Mouse (Mus musculus): ENCODE data around the gene Col20a1. TPM values are rescaled to one million over a fixed set of nuclear protein-coding genes. Genes with fewer than 3 reads are reported as not detected.

The Col20a1 gene
- total RNA-seq (2021): under 1 TPM; 0.51 to 0.58 TPM

DNA sequence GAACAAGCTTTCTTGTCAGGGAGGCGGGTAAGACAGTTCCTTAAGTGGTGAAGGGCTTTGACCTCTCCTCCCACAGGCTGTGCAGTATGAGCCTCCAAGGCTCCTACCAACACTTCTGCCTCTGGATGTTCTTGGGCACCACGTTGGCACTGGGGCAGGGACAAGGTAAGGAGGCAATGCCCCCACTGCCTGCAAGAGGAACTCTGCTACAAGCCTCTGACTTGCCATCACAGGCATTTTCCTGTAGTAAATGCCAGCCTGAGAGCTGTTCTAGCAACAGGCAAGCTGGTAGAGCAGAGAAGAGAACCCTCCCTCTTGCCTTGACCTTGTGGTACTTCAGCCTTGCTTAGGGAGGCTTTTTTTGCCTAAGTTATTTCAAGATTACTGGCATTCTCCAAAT is at the start of gene Col20a1:
Gene Col20a1 (plus strand): TSS at position 87 of the 400 bp plus-strand sequence.
- intact Hi-C loops (cut with DNase I): loop anchor here (10.0 kb wide), 1 partner anchor 358 kb away; no protein-coding TSS in a partner anchor
- no peak for DNase-seq

DNA sequence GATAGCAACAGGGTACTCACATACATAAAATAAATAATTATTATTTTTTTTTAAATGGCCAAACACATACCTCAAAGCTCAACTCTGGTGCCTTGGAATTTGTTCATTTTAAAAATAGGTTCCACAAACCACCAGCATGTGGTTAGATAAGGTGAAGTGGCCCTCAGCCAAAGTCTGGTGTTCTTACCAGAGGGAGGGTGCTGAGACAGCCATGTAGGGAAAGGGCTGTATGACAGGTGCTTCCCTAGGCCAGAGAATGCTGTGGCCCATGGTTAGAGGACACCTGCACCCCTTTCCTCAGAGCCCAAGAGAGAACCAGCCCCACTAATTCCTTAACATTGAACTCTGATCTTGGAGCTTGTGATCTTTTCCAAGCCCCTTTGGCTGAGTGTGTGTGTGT is 46.1 kb upstream of the Col20a1 start:
- no peak for DNase-seq

DNA sequence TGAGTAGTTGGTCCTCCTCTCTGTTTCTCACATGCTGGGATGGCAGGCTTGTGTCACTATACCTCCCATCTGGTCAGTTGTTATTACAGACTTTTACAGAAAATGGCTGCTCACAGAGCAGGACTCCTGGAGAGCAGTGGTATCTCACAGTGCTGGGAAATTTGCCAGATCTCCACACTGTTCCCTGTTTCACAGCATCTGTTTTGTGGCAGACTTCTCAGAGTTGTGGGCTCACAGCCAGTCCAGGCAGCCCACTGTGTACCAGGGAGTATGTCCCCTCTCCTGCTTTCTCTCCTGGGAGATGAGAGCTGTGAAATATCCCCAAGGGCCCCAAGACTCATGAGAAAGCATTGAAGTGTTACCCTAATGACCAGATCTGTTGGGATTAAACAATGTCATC is 44.5 kb upstream of the Col20a1 start:
- intact Hi-C loops (cut with DNase I): no loop called here
- DNase-seq: no peak

More for the DNA sequence above, 46.1 kb upstream of the Col20a1 start:
- intact Hi-C loops (cut with DNase I): no loop called here

DNA sequence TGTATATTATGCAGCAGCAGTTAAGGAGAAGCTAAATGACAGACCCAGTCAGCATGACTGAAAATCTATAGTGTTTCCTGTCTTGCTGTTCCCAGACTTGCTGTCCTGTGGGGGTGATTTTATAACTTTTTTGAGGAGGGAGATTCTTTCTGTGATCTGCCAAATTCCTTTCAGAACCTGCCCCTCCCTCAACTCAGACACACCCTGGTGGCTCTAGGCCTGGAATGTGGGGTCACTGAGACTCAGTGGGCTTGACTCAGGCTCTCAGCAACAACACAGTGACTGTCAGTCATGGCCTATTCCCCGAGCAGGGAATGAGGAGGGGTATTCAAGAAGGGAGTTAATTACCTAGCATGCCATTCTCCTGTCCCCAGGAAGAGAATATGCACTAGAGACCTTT is 36.4 kb upstream of the Col20a1 start:
- no peak for DNase-seq
- intact Hi-C loops (cut with DNase I): no loop called here

DNA sequence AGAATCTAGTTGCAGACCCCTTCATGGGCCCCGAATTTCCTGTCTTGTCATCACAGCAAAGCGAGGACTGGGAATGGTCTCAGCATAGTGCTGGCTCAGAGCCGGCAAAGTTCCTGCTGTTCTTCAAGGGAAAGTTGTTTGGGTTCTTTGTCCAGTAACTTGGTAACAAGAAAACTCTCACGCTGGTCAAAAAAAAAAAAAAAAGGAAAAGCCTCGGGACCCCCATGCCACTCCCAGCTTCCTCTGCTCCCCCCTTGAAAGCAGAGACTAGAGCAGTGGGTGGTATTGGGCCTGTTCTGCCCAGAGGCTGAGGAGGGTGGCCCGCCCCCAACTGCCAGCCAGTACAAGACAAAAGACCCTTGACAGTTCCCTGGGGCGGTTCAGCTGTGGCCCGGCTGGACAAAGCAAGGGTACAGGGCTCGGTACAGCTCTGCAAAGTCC is 33.6 kb upstream of the Col20a1 start:
- DNase-seq: no peak
- intact Hi-C loops (cut with DNase I): no loop called here

DNA sequence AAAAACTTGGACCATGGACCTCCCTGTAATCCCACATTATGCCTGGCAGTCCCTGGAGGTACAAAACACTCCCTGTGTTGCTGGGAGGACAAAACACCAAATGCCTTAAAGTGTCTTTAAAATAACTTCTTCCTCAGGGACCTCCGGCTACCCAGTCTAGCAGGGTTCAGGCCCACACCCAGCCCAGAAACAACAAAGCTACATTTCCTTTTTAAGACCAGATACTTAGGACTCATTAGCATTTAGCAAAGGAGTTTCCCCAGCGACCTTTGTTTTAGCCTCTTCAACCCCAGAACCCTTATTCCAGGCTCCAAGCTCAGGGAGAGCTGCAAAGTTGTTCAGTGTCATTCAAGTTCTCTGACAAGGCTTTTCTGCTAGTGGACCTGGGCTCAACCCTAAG is 32.7 kb upstream of the Col20a1 start:
- intact Hi-C loops (cut with DNase I): no loop called here
- DNase-seq: no peak

DNA sequence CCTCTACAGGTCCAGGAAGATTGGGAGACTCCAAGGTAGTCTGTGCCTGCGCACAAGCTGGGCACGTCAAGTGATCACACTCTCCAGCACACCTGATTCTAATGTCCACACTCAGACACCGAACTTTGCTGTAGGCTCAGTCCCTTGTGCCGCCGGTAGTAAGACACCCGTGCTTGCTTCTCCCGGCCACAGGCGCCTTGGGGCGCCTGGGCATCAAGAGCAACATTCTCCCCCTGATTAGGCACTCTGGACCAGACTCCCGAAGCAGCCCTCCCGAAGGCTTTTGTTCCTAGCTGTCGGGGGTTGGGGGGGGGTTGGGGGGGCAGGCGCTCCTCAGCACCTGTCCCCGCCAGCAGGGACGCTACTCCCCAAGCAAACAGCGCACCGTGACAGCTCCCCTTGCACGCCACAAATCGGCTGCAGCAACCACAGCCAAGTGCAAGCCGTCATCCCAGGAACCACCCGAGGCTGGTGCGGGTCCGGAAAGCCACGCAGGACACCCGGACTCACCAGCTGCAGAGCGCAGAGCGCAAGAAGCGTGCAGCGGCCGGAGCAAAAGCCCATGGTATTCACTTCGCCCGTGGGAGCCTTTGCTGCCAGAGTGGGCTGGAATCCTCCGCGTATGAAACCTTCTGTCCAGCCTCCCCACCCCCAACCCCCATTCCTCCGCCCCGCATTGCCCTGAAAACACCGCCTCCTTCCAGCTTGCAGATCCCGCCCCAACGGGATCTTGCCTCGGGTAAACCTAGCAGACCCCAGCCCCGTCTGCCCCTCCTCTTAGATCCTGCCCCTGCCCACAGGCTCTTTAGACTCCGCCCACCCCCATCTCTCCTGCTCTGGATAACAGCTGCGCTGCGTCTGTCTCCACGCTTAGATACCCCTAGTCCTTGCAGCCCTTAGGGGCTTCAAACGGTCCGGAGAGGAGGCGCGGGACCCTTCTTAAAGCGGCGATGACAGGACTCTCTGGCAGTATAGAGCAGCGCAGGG is 32.0 kb upstream of the Col20a1 start, which contains the start of gene Nkain4:
Gene Nkain4 (minus strand): TSS at position 639 of the 987 bp plus-strand sequence.
- intact Hi-C loops (cut with DNase I): no loop called here

DNA sequence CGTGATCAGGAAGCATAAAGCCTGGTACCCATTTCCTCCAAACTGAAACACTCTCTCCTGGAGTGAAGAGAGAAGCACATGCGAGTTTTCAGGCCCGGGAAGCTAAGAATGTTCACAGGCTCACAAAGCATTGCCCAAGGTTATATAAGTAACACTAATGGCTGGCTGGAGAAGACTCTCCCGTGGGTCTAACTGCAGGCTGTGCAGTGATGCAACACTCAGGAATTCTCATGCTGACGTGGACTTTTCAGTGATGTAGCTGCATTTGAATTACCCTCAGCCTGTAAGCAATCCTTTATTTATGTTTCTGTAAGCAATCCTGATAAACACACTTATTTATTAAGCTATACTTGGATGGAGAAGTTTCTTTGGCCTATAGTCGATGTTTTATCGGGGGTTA is 26.7 kb upstream of the Col20a1 start:
- intact Hi-C loops (cut with DNase I): loop anchor here (5.0 kb wide), 1 partner anchor 152 kb away; no protein-coding TSS in a partner anchor
- DNase-seq: no peak

More for the DNA sequence above, 32.0 kb upstream of the Col20a1 start, which contains the start of gene Nkain4:
- DNase-seq: peak in 1 of 2 experiments; percentile 20

DNA sequence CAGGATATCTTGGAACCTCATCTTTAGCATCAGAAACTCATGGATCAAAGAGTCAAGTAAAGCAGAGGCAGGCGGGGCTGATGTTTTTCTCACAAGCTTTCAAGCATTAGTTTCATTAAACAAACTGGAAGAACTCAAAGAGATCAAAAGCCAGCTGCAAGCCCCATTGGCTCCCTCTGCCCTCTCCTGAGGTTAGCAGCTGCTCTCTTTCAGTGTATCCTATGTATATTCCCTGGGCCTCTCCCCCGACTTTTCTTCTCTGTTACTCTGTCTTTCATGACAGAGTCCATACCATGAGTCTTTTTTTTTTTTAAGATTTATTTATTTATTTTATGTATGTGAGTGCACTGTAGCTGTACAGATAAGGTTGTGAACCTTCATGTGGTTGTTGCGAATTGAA is 26.1 kb upstream of the Col20a1 start:
- intact Hi-C loops (cut with DNase I): loop anchor here (5.0 kb wide), 1 partner anchor 153 kb away; no protein-coding TSS in a partner anchor
- no peak for DNase-seq

DNA sequence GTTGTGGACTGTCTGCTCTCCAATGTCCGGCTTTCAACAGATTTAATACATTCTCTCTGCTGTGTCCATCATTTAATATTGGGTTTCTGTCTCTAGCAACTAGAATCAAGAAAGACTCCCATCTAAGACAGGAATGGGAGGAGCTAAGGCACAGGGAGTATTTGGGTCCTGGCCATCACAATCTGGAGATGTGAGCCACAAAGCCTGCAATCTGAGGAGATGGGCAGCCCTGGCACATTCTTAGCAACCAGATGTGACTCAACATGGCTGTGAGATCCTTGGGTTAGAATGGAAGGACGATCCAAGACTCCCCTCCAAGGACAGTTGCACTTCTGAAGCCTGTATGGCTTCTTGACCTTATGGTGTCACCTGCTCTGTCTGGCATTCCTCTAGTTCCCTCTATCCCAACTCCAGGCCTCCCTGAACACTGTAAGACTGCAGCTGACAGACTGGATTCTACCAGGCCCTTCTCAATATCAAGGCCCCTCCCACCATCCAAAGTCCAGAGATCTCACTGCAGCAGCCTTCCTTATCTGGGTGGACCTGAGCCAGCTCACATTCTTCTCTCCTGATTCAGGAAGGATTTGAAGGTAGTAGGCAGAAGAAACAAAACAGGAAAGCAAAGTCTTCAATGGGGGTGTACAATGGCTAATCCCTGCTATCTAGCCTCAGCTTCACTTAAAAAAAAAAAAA is 23.6 kb upstream of the Col20a1 start:
- intact Hi-C loops (cut with DNase I): loop anchor here (5.0 kb wide), 1 partner anchor 155 kb away; no protein-coding TSS in a partner anchor
- no peak for DNase-seq

DNA sequence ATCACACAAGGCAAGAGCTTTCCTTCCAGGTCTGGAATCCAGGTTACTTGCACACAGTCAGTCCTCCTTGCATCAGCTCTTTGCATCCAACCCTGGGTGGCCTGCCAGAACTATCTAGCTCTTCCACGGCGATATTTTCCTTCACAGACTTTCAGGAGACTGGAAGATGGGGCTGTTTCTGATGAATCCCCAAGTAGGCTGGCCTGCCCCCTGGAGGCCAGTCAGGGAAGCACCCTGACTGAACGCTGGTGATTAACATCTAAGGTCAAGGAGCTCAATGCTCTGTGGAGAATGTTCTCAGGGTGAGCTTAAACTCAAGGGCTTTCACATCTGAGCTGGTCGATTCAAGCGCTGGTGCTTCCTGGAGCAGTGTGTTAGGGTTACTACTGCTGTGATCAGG is 22.4 kb upstream of the Col20a1 start:
- intact Hi-C loops (cut with DNase I): loop anchor here (1.0 to 5.0 kb wide), 2 partner anchors 39 to 157 kb away; no protein-coding TSS in a partner anchor

DNA sequence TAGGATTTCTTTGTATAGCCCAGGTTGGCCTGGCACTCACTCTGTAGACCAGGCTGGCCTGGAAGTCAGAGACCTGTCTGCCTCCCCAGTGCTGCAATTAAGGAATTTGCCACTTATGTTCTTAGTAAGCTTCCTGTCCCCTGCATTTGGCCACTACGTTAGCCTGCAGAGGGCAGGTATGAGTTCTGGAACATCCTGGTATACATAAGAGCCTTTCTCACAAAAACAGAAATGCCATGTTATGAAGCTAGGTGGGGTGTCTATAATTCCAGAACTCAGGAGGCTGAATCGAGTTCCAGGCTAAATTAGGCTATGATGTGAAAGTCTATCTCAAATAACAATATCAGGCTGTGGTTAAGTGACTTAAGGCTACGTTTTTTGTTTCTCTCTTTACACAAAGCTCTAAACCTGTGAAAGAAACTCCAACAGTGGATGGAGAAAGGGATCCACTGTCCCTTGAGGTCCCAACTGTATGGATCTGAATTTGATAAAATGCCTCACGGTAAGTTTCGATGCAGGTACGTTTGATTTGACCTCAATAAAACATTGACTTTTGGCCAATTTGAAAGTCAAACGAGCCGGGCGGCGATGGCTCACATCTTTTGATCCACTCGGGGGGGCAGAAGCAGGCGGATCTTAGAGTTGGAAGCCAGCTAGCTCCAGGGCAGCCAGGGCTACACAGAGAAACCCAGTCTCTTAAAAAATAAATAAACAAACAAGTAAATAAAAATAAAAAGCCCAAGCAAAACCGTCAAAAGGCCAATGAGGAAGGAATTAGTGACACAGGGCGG is 20.0 kb upstream of the Col20a1 start:
- intact Hi-C loops (cut with DNase I): no loop called here

More for the DNA sequence above, 22.4 kb upstream of the Col20a1 start:
- DNase-seq: peak; percentile 75 to 82

DNA sequence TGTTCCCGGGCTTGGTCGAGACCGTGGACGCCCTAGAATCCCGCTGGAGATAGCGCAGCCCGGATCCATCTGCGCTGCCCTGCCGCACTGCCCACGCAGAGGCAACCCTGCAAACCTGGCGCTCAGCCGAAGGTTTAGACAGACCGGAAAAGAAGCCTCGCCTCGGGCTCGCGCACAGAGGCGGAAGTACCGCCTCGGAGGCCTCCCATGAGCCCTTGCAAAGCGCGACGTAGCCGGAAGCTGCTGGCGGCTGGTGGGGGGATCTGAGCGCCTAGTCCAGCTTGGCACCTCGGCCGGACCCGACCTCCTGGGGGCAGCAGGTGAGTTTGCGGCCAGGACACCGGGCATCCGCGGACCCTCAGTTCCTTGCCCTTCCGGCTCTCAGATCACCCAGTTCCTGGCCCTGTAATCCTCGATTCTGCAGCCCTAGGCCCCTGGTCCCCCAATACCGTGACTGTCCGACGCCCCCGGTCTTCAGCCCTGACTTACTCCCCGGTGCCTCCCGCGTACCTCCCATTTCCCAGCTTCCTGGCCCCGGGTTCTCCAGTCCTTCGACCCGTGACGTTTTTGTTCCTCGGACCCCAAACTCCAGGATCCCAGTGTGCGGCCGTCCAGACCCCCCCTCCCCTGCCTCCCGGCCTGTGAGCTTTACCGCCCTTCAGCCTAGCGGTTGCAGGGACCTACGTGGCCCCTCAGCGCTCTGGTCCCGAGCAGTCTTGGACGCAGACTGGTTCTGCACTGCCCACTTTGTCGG is 19.1 kb upstream of the Col20a1 start, which contains the start of gene Arfgap1:
Gene Arfgap1 (plus strand): TSS at position 216 of the 754 bp plus-strand sequence.
- peak; percentile 93 to 94 for DNase-seq

More for the DNA sequence above, 20.0 kb upstream of the Col20a1 start:
- DNase-seq: no peak

DNA sequence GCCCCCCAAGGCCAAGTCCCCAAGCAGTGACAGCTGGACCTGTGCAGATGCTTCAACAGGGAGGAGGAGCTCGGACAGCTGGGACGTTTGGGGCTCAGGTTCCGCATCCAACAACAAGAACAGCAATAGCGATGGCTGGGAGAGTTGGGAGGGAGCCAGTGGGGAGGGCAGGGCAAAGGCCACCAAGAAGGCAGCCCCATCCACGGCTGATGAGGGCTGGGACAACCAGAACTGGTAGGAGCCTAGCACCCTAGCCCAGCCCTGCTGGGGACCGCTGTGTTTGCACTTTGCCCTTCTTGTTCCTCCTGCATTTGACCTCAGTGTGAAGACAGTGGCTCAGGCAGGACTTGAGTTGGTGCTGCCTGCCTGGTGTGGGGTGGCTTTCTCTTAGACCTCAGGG is 5.2 kb upstream of the Col20a1 start:
- intact Hi-C loops (cut with DNase I): loop anchor here (10.0 kb wide), 1 partner anchor 364 kb away; no protein-coding TSS in a partner anchor

More for the DNA sequence above, 19.1 kb upstream of the Col20a1 start, which contains the start of gene Arfgap1:
- intact Hi-C loops (cut with DNase I): no loop called here

DNA sequence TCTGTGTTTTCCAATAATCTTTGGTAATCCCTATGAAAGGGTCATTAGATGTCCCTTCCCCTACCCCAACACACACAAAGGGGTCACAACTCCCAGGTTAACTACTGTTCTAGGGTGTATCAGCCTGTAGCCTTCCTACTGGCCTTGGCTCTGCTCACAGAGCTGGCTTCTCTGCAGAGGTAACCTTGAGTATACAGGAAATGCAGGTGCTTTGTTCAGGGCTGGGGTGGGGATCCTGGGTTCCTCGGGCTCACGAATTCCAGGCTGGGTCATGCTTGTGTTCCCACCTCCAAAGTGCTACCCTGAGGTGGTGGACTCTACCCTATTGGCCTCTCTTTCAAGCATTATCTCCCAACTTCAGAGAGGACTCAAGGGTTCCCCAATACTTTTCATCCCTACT is 700 bp upstream of the Col20a1 start:
- intact Hi-C loops (cut with DNase I): loop anchor here (10.0 kb wide), 1 partner anchor 359 kb away; no protein-coding TSS in a partner anchor
- DNase-seq: no peak

More for the DNA sequence above, 5.2 kb upstream of the Col20a1 start:
- no peak for DNase-seq

DNA sequence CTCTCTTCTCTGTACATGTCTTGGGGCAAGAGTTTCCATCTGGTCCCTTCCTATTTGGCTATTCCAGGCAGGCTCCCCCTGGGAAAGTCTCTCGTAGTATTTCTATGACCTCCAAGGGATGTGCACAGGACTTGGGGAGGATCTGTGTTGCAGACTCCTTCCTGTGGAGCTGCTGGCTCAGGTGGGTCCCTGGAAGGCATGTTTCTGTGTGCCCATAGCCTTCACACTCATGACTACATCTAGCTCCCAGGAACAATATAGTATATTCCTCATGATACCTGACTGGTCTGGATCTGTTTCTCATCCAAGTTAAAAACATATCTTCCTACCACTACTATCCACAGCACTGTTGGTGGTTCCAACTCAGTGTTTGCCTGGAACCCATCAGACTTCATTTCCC is 666 bp downstream of the Col20a1 start:
- no peak for DNase-seq
- intact Hi-C loops (cut with DNase I): loop anchor here (10.0 kb wide), 1 partner anchor 358 kb away; no protein-coding TSS in a partner anchor

DNA sequence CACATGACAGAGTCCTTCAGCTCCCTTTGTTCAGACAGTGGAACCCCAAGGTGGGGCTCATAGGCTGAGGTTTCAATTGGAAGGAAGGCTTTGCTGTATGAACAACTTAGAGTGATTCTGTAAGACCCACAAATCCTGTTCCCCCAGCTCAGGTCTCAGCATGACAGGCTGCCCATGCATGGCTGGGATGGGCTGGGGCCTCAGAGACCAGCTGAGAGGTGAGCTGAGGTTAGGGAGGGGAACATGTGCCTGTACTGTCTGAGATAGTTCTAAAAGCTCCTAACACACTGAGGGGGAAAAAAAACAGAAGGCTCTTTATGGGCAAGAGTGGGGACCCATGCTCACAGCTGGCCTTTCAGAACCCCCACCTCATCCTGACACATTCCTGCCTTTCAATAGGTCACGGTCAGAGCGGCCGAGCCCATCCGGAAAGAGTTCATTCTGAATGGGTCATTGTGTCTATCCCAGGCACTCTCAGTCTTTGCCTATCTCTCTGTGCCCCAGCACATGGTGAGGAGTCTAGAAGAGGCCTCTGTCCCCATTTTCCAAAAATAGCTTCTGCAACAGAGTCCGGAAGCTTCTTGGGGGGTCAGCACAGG is 1.2 kb downstream of the Col20a1 start:
- intact Hi-C loops (cut with DNase I): loop anchor here (10.0 kb wide), 1 partner anchor 357 kb away; no protein-coding TSS in a partner anchor
- DNase-seq: no peak

DNA sequence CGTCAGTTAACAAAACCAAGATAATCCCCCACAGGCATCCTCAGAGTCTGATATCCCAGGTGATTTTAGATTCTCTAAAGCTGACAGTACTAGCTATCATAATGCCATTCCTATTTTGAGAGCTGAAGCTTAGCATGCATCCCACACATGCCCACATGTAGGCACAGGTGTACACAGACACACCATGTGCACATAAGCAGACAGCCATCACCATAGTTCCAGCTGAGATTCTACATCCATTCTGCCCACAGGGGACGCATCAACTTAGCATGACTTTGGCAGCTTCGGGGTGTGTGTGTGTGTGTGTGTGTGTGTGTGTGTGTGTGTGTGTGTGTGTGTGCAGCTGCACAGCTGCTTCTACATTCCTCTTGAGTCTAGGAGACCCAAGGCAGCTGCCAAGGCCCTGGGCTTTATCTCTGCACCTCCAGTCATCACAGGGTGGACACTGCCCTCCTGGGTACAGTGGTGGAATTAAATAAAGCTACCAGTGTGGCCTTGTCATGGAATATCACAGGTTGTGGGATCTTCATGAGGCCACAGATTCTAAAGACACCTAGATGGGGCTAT is 2.1 kb downstream of the Col20a1 start:
- no peak for DNase-seq
- intact Hi-C loops (cut with DNase I): loop anchor here (10.0 kb wide), 1 partner anchor 356 kb away; no protein-coding TSS in a partner anchor

Data from heart, postnatal 36 days (tissue).